Mouse (Mus musculus) adrenal gland, postnatal 10 days (tissue): ENCODE data around the gene Grid2. TPM values are rescaled to one million over a fixed set of nuclear protein-coding genes. Genes with fewer than 3 reads are reported as not detected.
A peak's percentile ranks its signal among the peaks of the same experiment; 100 is the strongest.

ENCODE experiments used
- DNase-seq: peaks from one replicate; pipeline ENCODE4 v3.0.0; 2021; ENCODE audit warnings: mixed read lengths
- total RNA-seq, 2 experiments: library from RNA; stranded (reverse); gene quantifications; 2 replicates each; pipeline ENCODE4 v1.2.3; 2021

Grid2 gene
- total RNA-seq, 2 experiments from 2014 or later = 0.48 to 0.67 TPM

GRCm38 (mm10) chr6:64730506-64731020 lies 1474.9 kb downstream of the Grid2 start:
- no peak for DNase-seq

GRCm38 (mm10) chr6:64731126-64731525 lies 1475.5 kb downstream of the Grid2 start:
- no peak for DNase-seq

GRCm38 (mm10) chr6:64731621-64732320 lies 1476.1 kb downstream of the Grid2 start:
- no peak for DNase-seq

GRCm38 (mm10) chr6:64733311-64733710 lies 1477.6 kb downstream of the Grid2 start:
- no peak for DNase-seq

- peak; percentile 16 for DNase-seq
Observed at GRCm38 (mm10) chr6:64734441-64735320, 1479.0 kb downstream of the Grid2 start.

GRCm38 (mm10) chr6:64736317-64736716 lies 1480.6 kb downstream of the Grid2 start:
- no peak for DNase-seq

GRCm38 (mm10) chr6:64742915-64743489 lies 1487.3 kb downstream of the Grid2 start:
- DNase-seq = no peak
